Mouse (Mus musculus) heart, postnatal 0 days (tissue): ENCODE measurements around the gene Ctf1.

ENCODE experiments used
- CTCF ChIP-seq: IDR thresholded peaks from 2 replicates; pipeline ENCODE4 v1.5.1; 2016; ENCODE audit warnings: antibody characterized with exemption, control low read depth, low read depth
- EP300 ChIP-seq: IDR thresholded peaks from 2 replicates; pipeline ENCODE4 v1.6.1; 2016; ENCODE audit warnings: antibody characterized with exemption, low read depth

- no peak for TF ChIP-seq CTCF
- no peak for TF ChIP-seq EP300
These were observed 13.4 kb downstream of the Ctf1 start for GRCm38 (mm10) chr7:127725924-127726323.
